Mouse (Mus musculus) c-Kit-positive CD71-negative TER-119-negative erythroid progenitor cells, embryonic 14.5 days (primary cell): ENCODE results near the gene Zcchc10.
"Not testable (repeated sequence)": the region's sequence is repeated elsewhere in the genome, so short reads cannot be mapped to it uniquely, and the experiment has no call there.

Source experiments
- DNase-seq: peaks from one replicate; pipeline ENCODE4 v3.0.0-alpha.2; 2013; ENCODE audit warnings: low read depth

Zcchc10 gene

GRCm38 (mm10) chr11:53324512-53324968 is at the start of gene Zcchc10:
TSS of gene Zcchc10 (plus strand) at chr11:53324679.
- DNase-seq, result peak; percentile 83

- no peak for DNase-seq
These were observed 49.1 kb upstream of the Zcchc10 start for GRCm38 (mm10) chr11:53275358-53275757.

- DNase-seq, result no peak
These were observed 46.1 kb upstream of the Zcchc10 start for GRCm38 (mm10) chr11:53278411-53278810.

GRCm38 (mm10) chr11:53285885-53286284 is 38.6 kb upstream of the Zcchc10 start:
- DNase-seq, result no peak

- DNase-seq, result not testable (repeated sequence)
These were observed 34.3 kb upstream of the Zcchc10 start for GRCm38 (mm10) chr11:53290187-53290586.

- no peak for DNase-seq
These were observed 33.6 kb upstream of the Zcchc10 start for GRCm38 (mm10) chr11:53290871-53291270.

- no peak for DNase-seq
These were observed 30.0 kb upstream of the Zcchc10 start for GRCm38 (mm10) chr11:53294441-53294840.

GRCm38 (mm10) chr11:53296880-53297279 is 27.6 kb upstream of the Zcchc10 start:
- no peak for DNase-seq

GRCm38 (mm10) chr11:53297947-53298860 is 26.3 kb upstream of the Zcchc10 start:
- no peak for DNase-seq

GRCm38 (mm10) chr11:53299551-53300329 is 24.7 kb upstream of the Zcchc10 start:
- peak; percentile 29 for DNase-seq

- peak; percentile 99 for DNase-seq
These were observed 23.9 kb upstream of the Zcchc10 start, which contains the start of gene Hspa4 for GRCm38 (mm10) chr11:53300330-53301166. TSS of gene Hspa4 (minus strand) at chr11:53300457.

- no peak for DNase-seq
These were observed 23.3 kb upstream of the Zcchc10 start for GRCm38 (mm10) chr11:53301167-53301515.

GRCm38 (mm10) chr11:53304044-53304840 is 20.2 kb upstream of the Zcchc10 start:
- no peak for DNase-seq

- DNase-seq, result no peak
These were observed 17.5 kb upstream of the Zcchc10 start for GRCm38 (mm10) chr11:53306965-53307364.

GRCm38 (mm10) chr11:53307558-53308065 is 16.9 kb upstream of the Zcchc10 start:
- no peak for DNase-seq

GRCm38 (mm10) chr11:53308251-53308864 is 16.1 kb upstream of the Zcchc10 start:
- no peak for DNase-seq

- no peak for DNase-seq
These were observed 15.6 kb upstream of the Zcchc10 start for GRCm38 (mm10) chr11:53308884-53309310.

GRCm38 (mm10) chr11:53311385-53311784 is 13.1 kb upstream of the Zcchc10 start:
- no peak for DNase-seq

- DNase-seq, result not testable (repeated sequence)
These were observed 11.7 kb upstream of the Zcchc10 start for GRCm38 (mm10) chr11:53312823-53313222.

GRCm38 (mm10) chr11:53314770-53315173 is 9.7 kb upstream of the Zcchc10 start:
- no peak for DNase-seq
